Mouse (Mus musculus): Measurements from ENCODE around the gene Atg5. TPM values are rescaled to one million over a fixed set of nuclear protein-coding genes. Genes with fewer than 3 reads are reported as not detected.
"Not testable (repeated sequence)": the region's sequence is repeated elsewhere in the genome, so short reads cannot be mapped to it uniquely, and the experiment has no call there.

Gene Atg5
- 10 to 100 TPM; 18.3 to 21.2 (median 19.2) TPM for total RNA-seq (2022)

DNA sequence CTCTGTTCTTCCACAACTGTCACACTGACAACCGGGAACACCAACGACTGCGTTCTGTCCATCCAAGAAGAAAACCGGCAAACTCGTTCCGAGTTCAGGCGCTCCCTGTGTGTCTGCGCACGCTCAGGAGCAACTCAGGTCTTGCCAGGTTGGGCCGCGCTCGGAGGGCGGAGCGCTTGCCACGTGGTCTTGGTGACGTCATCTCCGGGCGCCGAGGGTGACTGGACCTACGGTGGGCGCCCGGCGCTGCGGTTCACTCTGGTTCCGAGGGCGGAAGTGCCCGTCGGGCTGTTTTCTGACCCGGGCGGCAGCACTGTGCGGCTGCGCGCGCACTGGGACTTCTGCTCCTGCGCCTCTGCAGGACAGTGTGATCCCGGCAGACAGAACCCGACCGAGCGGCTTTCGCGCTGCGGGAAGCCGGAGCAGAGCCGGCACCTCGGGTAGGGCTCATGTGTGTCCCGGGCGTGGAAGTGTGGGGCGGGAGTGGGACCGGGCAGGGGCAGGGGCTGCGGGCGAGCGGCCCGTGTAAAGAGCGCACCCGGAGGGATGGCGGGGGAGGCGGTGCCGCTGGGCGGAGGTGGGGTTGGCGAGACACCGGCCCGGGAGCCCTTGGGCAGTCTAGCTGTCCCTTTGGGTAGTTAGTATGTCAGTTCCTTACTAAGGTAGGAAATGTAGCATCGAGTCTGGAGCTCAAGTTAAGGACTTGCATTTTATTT is at the start of gene Atg5:
Gene Atg5, plus strand, starts transcription at position 214 of the 716 bp plus-strand sequence.
- DNase-seq (ENCODE audit: low spot score in 2 of 2): peak; percentile 97

DNA sequence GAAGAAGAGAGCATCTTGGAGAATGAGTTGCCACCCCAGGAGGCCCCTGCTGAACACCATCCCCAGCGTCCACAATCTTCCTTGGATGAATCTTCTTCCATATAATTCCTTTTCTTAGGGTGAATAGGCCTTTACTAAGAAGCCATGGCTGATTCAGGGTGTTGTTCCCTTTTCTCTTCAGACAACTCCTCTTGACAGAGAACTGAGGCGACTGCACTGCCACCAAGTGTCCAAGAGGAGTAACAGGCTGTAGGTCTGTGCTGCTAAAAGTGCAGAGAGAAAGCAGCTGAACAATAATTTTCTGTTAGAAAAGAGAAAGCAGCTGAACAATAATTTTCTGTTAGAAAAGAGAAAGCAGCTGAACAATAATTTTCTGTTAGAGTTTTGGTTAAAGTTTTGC is 49.1 kb upstream of the Atg5 start:
- not testable (repeated sequence) for DNase-seq (ENCODE audit: low spot score in 2 of 2)

DNA sequence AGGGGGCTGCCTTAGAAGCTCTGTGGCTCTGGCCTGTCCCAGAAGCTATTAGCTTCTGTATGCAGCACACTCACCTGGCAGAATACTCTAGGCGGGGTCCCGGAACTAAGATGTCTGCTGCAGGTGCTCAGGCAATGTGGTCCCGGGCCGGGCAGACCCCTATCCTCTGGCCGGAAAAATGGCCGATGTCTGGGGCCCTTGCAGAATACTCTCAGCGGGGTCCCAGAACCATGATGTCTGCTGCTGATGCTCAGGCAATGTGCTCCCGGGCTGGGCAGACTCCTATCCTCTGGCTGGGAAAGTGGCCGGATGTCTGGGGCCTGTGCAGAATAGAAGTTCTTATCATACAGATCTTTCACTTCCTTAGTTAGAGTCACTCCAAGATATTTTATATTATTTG is 43.8 kb upstream of the Atg5 start:
- DNase-seq (ENCODE audit: low spot score in 2 of 2): no peak

DNA sequence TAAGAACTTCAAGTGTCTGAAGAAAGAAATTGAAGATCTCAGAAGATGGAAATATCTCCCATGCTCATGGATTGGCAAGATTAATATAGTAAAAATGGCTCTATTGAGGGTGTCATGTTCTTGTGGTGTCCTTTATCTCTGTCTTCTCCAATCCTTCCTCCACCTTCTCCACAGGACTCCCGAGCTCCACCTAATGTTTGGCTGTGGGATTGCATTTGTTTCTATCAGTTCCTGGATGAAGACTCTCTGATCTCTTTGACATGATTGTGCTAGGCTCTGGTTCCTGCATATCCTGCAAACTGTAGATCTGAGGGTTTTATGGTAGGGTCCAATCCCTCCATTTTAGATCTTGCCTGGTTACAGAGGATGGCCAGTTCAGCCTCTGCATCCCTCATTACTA is 34.8 kb upstream of the Atg5 start:
- peak; percentile 5 to 21 for DNase-seq (ENCODE audit: low spot score in 2 of 2)

DNA sequence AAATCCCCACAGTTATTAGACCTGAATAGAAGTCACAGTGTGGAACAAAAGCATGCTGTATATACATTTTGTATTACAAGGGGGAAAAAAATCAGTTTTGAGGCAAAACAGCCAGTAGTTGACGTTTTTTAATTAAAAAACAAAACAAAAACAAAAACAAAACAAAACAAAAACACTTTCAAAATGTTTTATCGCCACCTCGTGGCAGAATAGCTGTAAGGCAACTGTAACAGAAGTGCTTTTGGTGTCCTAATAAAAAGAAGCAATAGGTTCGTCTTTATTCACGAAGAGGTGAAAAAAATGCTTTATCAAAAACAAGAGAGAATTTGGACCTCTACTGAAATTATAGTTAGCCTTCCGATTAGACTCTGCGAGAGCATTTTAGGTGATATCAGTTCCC is 32.9 kb upstream of the Atg5 start:
- not testable (repeated sequence) for DNase-seq (ENCODE audit: low spot score in 2 of 2)

DNA sequence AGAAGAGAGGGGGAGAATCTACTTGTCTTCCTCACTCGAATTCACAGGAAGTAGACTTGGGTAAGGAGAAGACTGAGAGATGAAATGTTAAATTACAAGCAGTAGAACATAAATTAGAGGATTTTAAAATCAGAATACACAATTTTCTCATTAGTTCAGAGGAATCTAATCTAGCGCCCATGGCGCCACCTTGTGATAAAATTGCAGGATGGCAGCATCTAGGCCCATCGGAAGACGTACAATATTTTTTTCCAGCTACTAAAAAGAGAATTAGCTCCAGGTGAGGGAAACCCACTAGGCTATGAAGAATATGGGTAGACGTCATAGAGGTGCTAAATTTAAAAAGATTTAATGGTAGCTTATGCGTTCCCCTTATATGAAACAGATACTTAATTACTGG is 11.5 kb upstream of the Atg5 start:
- DNase-seq (ENCODE audit: low spot score in 2 of 2): no peak

DNA sequence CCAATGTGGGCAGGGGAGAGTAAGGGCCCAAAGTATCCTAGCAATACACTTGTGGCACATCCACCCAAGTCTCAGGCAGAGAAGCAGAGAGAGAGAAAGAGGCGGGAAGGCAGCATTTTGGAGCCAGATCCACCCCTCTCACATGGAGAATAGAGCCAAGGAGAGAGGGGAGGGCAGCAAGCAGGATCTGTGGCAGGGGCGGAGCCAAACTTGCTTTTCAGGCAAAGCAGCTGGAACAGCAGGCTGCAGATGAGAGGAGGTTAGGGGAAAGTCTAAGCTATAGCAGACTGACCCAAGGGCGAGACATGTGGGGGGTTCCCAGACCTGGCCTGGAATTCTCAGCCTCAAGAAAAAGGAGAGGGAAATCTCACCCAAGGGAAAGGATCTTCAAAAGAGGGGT is 2.3 kb upstream of the Atg5 start:
- DNase-seq (ENCODE audit: low spot score in 2 of 2): no peak

DNA sequence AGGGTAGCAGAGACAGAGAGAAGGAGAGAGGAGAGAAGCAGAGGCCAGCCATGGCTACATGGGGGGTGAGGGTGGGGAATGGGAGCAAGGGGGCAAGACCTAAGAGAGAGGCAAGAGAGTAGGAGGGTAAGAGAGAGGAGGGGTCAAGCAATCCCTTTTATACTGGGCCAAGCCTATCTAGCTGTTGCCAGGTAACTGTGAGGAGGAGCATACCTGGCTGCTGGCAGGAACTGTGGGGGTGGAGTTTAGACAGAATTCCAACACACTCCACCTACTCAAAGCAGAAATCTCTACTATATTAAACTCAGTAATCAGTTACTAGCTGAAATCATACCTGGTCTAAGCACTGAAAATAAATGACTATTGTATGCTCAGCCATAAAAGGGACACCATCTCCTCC is 1.6 kb upstream of the Atg5 start:
- no peak for DNase-seq (ENCODE audit: low spot score in 2 of 2)

DNA sequence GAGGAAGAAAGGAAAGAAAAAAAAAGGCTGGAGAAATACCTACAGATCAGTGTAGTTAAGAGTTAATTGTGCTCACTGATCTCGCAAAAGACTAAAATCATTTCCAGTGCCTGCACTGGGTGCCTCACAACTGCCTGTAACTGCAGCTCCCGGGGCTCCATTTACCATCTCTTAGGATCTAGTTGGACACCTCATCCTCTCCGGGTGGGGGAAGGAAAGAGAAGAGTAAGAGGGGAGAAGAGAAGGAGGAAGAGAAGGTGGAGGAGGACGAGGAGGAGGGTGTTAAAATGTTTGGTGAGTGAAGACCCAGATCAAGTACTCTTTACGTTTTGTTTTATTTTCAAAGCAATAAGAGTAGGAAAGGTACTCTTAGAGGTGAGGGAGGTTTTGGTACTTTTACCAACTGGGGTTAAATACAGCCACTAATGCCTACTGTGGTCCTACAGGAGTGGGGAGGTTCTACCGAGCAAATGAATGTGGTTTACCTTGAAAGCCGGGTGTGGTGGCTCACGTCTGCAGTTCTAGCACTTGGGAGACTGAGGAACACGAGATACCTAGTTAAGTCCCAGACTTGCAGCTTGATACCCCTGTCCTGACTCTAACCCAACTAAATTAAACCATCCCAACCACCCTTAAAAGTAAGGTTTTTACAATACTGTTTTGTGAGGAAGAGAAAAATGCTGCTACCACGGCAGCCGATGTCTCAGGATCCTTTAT is 574 bp upstream of the Atg5 start:
- DNase-seq (ENCODE audit: low spot score in 2 of 2): no peak

DNA sequence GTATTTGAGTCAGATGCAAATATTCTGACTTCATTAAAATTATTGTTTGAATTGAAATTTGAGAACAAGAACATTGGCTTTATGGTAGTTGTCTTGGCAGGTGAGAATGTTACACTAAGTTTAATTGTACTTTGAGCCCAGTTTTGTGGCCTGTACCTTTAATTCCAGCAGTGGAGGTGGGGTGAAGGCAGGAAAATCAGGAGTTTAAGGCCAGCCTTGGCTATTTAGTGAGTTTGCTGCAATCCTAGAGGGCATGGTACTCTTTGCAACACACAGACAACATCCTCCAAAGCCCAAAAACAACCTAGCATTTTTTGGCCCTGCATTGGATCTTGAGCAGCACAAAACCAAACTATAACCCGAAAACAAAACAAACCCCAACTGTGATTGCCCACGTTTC is 1.1 kb downstream of the Atg5 start:
- DNase-seq (ENCODE audit: low spot score in 2 of 2): no peak

DNA sequence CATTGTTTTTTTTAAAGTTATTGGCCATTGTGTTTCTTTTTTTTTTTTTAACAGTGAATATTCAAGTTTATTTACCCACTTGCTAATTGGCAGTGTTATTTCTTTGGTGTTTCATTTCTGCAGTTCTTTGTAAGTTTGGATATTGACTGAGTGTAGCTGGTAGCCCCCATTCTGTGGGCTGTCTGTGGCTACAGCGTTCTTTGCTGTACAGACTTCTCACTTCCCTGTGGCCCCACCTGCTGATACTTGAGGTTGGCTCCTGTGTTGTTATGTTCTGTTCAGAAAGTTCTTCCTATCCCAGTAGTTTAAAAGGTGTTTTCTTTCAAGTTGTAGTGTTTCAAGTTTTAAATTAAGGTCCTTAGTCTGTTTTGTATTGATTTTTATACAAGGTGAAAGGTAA is 14.2 kb downstream of the Atg5 start:
- DNase-seq (ENCODE audit: low spot score in 2 of 2): no peak

DNA sequence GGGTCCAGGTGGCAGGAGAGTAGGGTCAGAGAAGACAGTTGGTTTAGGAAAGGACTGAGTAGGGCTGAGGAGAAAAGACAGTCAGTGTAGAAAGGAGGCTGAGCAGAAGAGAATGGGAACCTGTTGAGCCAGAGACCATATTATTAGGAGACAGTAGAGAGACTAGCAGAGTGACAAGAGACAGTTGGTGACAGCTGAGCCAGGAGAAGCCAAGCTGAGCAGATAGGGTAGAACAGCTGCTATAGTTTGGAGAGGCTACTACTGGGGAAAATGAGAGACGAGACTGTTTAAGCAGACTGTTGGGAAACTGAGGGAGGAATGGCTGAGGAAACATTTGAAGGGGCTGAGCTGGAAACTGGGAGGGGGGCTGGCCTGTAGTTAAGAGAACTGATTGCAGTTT is 16.9 kb downstream of the Atg5 start:
- DNase-seq (ENCODE audit: low spot score in 2 of 2): no peak

DNA sequence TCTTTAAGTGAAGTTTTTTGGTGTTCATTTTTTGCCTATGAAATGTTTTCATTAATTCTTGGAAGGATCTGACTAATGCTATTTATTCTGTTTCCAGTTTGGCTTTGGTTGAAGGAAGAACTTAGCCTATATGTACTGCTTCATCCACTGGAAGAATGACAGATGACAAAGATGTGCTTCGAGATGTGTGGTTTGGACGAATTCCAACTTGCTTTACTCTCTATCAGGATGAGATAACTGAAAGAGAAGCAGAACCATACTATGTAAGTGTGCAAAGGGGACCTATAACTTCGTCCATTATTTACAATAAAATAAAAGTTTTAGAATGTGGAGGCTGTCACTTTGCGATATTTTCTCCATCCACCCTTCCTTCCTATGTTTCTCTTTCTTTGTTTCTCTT is 17.8 kb downstream of the Atg5 start:
- no peak for DNase-seq (ENCODE audit: low spot score in 2 of 2)

DNA sequence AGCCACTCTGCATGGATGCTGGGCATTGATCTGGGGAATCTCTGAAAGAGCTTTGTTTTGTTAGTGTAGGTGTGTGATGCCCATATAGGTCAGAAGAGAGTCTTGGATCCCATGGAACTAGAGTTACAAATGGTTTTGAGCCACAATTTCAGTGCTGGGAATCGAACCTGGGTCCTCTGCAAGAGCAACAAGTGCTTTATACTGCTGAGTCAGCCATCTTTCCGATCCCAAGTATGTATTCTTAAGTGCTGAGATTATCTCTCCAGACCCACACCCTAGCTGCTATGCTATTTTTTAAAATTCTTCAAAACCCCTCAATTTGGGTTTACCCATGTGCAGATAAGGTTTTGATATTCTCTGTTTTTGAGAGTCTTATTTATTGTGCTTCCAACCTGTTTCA is 22.7 kb downstream of the Atg5 start:
- DNase-seq (ENCODE audit: low spot score in 2 of 2): no peak

DNA sequence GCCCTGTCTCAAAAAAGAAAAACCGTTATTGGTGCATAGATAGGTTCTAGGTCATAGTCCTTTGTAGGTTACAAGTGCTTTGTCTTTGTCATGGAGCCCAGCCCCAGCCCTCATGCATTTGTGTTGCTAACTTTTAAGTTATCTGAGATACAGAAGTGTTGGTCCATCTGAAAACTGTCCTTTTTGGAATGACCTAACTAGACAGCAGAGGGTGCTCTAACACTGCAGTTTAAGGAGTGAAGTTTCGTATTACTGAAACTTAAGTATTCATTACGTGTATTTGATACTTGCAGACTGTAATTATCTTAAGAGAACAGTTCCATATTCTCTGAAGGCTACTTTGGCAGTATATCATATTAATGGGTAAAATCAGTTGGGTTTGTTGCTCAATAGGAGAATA is 24.0 kb downstream of the Atg5 start:
- no peak for DNase-seq (ENCODE audit: low spot score in 2 of 2)

DNA sequence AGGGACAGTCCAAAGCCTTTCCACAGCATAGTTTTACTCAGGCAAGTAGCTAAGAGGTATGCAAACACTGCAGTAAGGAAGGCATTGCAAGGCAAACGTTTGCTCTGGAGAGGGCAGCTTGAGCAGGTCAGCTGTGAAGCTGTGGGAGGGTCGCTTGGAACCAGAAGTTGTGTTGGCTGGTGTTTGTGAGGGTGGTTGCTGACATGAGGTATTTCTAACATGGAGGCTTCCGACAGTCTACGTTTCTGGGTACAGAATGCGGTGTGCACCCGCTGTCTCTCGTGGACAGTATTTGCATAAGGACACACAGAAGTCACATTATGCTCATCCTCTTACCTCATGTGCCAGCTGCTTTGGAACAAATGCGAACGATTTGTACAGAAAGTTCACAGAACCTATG is 31.0 kb downstream of the Atg5 start:
- no peak for DNase-seq (ENCODE audit: low spot score in 2 of 2)

DNA sequence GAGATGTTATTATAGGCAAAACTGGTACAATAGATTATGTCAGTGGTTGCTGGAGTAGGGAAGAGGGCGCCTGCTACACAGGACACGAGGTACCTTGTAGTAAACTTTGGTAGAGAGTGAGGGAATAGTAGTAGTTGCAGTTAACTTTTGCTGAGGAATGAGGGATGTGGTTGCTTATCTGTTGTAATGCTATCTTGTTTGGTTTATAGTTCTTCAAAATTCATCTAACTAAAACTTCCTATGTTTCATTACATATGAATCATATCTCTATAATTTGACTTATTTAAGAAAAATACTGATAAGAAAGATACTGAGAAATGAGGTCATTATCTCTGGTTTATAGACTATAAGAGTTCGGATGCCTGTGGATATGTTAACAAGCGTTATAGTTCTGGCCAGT is 31.9 kb downstream of the Atg5 start:
- no peak for DNase-seq (ENCODE audit: low spot score in 2 of 2)

DNA sequence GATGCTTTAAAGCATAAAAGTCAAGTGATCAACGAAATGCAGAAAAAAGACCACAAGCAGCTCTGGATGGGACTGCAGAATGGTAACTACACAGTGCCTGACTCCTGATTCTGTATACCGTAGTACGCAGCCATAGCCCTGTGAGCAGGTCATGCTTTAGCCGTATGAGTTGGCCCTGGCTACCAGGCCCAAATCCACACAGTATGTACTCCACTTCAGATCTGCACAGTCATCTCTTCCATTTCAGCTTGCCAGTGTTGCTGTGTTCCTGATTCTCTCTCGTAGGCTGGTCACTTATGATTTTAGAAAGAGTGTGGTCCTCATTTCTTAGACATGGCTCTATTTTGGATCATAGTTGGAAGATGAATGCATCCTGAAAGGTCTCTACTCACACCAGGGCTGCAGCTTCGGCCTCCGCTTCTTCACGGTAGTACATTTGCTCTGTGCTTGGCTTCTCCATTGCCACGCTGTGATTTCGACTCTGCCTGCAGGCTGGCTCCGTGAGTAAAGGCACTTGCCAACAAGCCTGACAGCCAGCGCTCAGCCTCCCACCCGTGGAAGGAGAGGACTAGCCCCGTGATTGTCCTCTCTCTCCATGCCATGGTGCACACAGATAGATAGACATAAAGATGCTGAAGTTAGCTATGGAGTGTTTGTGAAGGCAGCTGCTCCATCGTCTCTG is 35.6 kb downstream of the Atg5 start:
- DNase-seq (ENCODE audit: low spot score in 2 of 2): no peak

DNA sequence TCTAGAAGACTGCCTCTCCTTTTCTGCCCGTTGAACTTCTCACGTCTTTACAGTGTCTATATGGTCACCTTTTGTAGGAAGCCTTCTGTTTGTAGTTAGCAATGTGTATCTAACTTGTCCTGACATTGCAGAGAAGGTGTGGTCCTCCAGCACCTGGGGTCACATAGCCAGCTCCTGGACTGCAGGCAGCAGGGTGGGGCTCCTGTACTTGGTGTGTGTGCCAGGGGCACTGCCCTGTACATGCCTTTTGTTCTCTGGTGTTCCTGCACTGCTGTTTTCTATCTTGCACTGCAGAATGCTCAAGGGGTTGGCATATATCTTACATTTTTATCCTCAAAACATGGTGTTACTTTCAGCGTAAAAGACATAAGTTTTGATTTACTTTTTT is 36.2 kb downstream of the Atg5 start:
- DNase-seq (ENCODE audit: low spot score in 2 of 2): no peak

DNA sequence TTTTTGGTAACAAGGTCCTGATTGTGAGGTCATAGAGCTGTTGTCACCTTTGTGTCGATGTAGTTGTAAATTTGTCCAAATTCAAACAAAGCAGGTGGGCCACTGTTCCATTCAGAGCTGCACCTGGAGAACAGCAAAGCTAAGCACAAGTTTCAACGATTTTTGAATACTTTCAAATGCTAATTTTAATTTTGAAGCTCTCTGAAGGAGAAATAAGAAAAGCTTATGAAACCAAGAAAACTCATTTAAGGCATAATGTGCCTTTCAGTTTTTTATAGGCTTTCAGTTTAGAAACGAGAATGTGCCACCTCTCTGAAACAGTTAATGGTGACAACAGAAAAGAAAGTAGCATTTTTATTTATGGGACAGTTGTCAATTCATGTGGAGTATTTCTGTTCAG is 36.7 kb downstream of the Atg5 start:
- no peak for DNase-seq (ENCODE audit: low spot score in 2 of 2)

DNA sequence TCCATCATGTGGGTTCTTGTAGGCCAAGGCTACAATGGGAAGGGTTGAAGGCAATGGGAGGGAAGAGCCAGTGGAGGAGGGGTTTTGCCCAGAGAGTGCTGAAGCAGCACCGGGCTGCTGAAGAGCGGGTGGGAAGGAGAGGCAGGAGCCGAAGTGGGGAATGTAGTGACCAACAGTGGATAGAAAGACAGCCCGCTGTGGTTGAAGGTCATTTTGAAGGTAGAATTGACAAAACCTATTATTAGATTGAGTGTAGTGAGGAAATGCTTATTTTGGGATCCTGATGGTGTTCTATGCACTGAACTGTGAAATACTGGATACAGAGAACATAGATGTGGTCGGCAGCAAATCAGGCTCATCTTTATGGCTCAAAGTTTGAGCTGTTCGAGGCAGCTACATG is 38.1 kb downstream of the Atg5 start:
- DNase-seq (ENCODE audit: low spot score in 2 of 2): no peak

DNA sequence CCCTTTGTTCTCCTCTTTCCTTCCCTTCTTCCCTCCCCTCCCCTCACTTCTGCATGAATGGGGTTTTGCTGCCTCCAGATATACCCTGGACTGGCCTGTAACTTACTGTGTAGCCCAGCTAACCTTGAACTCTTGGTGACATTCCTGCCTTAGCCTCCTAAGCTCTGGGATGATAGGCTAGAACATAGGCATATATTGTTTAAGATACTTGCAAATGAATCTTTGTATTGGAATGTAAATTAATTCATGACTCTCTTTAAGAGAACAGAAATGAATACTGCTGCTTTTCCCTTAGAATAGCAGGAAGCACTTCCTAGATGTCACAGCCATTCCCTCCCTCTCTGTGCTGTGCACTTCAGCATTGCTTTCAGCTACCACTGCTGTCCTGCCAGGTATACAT is 40.1 kb downstream of the Atg5 start:
- DNase-seq (ENCODE audit: low spot score in 2 of 2): no peak

DNA sequence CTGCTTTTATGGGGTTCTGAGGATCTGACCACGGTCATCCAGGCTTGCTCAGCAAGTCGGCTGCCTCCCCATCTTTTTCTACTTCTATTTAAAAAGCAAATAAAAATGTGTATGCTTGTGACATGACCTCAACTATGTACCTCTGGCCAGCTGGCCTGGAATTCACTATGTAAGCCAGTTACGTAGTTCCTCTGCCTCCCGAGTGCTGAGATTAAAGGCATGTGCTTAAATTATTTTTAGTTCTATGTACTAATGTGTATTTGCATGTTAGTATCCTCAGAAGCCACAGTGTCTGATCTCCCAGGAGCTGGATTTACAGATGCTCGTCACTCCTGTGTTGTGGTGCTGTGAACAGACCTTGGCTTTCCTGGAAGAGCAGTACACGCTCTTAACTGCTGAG is 41.1 kb downstream of the Atg5 start:
- no peak for DNase-seq (ENCODE audit: low spot score in 2 of 2)

Data from left cerebral cortex, adult 8-10 months (tissue).